Mouse (Mus musculus) midbrain, embryonic 15.5 days (tissue): ENCODE measurements at regions not wholly inside any gene's neighbourhood (a gene's known extent, or its start where the extent isn't known, plus 50 kb on each side); places are given as distances from the start of the nearest gene placed in this dataset.

ENCODE experiments used
- ATAC-seq: fragments of 200-750 bp; cut with Nextera tagmentation; replicated peaks from 2 replicates; pipeline ENCODE4 v1.8.0; 2017; ENCODE audit warnings: moderate TSS enrichment
- H3K27ac ChIP-seq: fragments of 300-500 bp; sonication (generic); 2 replicates; pipeline ENCODE4 v1.5.1; 2015; ENCODE audit warnings: mild to moderate bottlenecking, inconsistent platforms
- H3K27me3 ChIP-seq: fragments of 300-500 bp; sonication (generic); replicated peaks from 2 replicates; pipeline ENCODE4 v1.6.1; 2015; ENCODE audit warnings: inconsistent platforms
- H3K36me3 ChIP-seq: fragments of 300-500 bp; sonication (generic); replicated peaks from 2 replicates; pipeline ENCODE4 v1.6.1; 2015; ENCODE audit warnings: inconsistent platforms
- H3K4me1 ChIP-seq: fragments of 300-500 bp; sonication (generic); 2 replicates; pipeline ENCODE4 v1.6.1; 2015; ENCODE audit warnings: inconsistent platforms
- H3K4me2 ChIP-seq: fragments of 300-500 bp; sonication (generic); 2 replicates; pipeline ENCODE4 v1.6.1; 2015; ENCODE audit warnings: inconsistent platforms, mild to moderate bottlenecking, moderate library complexity
- H3K4me3 ChIP-seq: fragments of 300-500 bp; sonication (generic); 2 replicates; pipeline ENCODE4 v1.5.1; 2015; ENCODE audit warnings: mild to moderate bottlenecking, inconsistent platforms
- H3K9ac ChIP-seq: fragments of 300-500 bp; sonication (generic); 2 replicates; pipeline ENCODE4 v1.6.1; 2015; ENCODE audit warnings: mild to moderate bottlenecking, inconsistent platforms
- H3K9me3 ChIP-seq: fragments of 300-500 bp; sonication (generic); 2 replicates; pipeline ENCODE4 v1.6.1; 2016; ENCODE audit warnings: inconsistent platforms
- WGBS: fragments of 180-500 bp; shearing (Covaris S2); methylation state at CpG from one replicate; pipeline ENCODE4 v1.1.7; 2015; ENCODE audit warnings: mixed read lengths; 5-methylcytosine and 5-hydroxymethylcytosine counted together

DNA sequence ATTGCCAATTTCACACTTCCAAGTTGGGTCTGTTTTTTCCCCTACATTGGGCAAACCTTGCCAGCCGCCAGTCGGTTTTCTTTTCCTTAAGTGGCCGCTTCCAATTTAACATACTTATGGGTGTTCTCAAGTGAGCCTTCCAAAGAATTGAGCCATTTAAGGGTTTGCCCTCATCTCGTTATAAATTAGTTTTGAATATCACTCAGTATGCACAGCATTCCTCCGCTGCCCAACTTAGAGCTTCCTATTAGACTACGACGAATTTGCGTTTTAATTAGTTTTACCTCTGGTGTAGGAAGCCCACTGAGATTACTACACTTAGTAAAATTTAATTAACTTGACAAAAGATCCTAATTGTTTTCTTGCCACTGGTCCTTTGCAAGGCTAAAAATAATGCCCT, 209.9 kb downstream of the Cdh11 start:
- Histone ChIP-seq H3K27ac (no peak overlapping the region), H3K36me3 (no peaks in the 10 kb centered on the region), H3K9ac (no peak overlapping the region), H3K4me2 (no peak overlapping the region), H3K27me3 (no peaks in the 10 kb centered on the region), H3K4me1 (0 out of 2 replicates have a peak, but pooled peaks cover 2% of the 10 kb centered on the region), H3K9me3 (no peaks in the 10 kb centered on the region), H3K4me3 (no peak overlapping the region)
- peak; percentile 54; the same call in 1 of the 2 replicates for ATAC-seq
- 55% methylated on average over 8 of the region's 8 CpGs for WGBS

DNA sequence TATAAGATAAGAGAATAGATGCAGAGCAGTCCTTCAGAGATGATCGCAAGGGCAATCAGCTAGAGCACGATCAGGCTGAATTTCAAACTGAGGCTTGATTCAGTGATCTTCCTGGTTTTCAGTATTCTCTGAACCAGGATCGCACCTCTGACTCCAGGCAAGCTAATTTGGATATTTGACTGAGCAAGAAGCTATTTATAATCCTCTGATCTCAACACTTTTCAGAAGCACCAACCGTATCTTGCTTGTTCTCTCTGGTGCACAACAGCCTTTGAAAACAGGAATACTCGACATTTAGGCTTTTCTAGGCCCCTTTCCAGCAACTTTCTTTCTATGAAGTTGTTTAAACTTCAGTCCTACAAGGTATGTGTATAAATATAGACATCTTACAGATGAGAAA, 217.7 kb downstream of the Cdh11 start:
- Histone ChIP-seq H3K27me3 (no peaks in the 10 kb centered on the region), H3K4me3 (no peak overlapping the region), H3K9ac (no peak overlapping the region), H3K4me2 (no peak overlapping the region), H3K9me3 (no peaks in the 10 kb centered on the region), H3K36me3 (no peaks in the 10 kb centered on the region), H3K4me1 (no peaks in the 10 kb centered on the region), H3K27ac (no peak overlapping the region)
- 73% methylated on average over 5 of the region's 5 CpGs for WGBS
- no peak for ATAC-seq

DNA sequence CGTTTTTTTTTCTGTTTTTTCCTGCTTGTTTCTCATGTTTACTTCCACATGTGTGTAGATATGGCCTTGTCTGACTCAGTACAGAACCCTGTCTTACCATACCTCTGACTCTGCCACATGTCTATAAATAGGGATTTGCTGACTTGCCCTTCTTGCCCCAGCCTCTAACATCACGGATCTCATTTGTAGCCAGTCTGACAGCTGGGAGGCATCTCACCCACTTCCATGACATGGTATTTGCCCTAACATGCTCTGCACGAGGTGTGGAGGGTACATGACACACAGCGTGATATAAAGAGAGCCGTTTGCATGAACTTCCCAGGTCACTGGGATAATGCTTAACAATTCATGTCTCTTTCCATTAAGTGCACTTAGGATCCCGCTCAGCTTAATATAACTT, 231.2 kb downstream of the Cdh11 start:
- Histone ChIP-seq H3K9ac (no peak overlapping the region), H3K27ac (no peak overlapping the region), H3K36me3 (no peaks in the 10 kb centered on the region), H3K4me3 (no peak overlapping the region), H3K9me3 (no peaks in the 10 kb centered on the region), H3K4me2 (no peak overlapping the region), H3K27me3 (no peaks in the 10 kb centered on the region), H3K4me1 (no peaks in the 10 kb centered on the region)
- no peak for ATAC-seq
- 66% methylated on average over 6 of the region's 6 CpGs for WGBS

DNA sequence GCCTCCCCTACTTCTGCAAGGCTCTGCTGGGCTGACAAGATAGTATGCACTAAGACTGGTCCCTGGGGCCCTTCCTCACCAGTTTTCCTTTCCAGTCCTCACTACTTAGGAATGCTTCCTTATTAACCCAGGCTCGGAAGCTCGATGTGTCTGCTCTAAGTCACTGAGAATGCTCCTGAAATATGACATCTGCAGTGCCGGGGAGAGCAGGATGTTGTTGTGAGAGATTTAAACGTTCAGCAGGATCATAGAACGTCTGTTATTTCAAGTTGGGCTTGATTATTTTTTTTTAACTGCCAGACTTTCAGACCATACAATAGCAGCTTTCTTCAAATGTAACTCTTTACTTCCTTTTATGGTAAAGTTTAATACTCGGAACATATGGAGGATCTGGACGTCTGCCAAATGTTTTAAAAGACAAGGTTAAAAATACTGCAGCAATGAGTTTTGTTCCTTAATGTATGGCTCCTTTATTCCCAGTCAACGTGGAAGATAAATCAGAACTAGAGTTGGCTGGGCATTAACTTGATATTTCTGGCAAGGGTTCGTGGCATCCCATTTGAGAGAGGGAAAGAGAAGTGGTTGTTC, 232.0 kb downstream of the Cdh11 start:
- H3K27ac ChIP-seq = no peak overlapping the region

DNA sequence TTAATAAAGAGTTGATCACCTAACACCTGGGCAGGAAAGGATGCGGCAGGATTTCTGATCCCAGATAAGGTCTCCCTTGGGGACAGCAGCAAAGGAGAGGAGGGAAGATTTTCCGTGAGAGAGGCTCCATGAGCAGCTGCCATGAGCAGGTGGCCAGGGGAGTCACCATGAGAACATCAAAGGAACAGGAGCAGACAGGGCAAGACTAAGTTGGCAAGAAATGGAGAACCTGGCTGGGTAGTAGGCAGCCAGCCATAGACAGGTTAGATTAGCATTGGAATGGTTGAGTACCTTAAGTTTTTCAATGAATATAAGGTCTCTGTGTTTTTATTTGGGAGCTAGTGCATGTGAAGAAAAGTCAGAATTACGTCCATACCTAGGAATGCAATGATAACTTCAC, 246.6 kb downstream of the Cdh11 start:
- H3K9ac ChIP-seq = no peak overlapping the region
- no peaks in the 10 kb centered on the region for H3K4me1 ChIP-seq
- no peak overlapping the region for H3K4me2 ChIP-seq
- H3K36me3 ChIP-seq = no peaks in the 10 kb centered on the region
- no peak overlapping the region for H3K4me3 ChIP-seq
- no peak overlapping the region for H3K27ac ChIP-seq
- no peaks in the 10 kb centered on the region for H3K9me3 ChIP-seq
- WGBS = 71% methylated on average over 3 of the region's 3 CpGs
- no peak for ATAC-seq
- no peaks in the 10 kb centered on the region for H3K27me3 ChIP-seq

More for the DNA sequence above, 232.0 kb downstream of the Cdh11 start:
- no peaks in the 10 kb centered on the region for H3K27me3 ChIP-seq
- H3K4me2 ChIP-seq = no peak overlapping the region
- ATAC-seq = no peak
- H3K4me1 ChIP-seq = no peaks in the 10 kb centered on the region
- no peak overlapping the region for H3K4me3 ChIP-seq
- H3K9ac ChIP-seq = no peak overlapping the region
- H3K36me3 ChIP-seq = no peaks in the 10 kb centered on the region
- WGBS = 38% methylated on average over 9 of the region's 9 CpGs
- no peaks in the 10 kb centered on the region for H3K9me3 ChIP-seq

DNA sequence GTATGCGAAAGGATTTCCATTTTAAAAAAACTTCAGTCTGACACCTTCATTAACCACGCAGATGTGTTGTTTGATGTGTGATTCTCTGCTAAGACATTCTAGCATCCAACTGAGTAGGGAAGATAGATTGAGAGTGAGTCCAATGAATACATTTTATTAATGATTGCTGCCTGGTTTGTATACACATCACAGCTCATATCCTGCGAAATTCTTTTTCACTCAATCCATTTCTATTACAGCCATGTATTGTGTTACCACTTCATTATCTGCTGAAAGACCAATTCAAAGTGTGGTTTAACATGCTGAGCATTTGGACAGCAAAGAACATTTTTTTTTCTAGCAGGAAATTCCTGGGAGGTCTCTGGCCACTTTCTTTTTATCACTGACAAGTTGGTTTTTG, 247.4 kb downstream of the Cdh11 start:
- H3K4me3 ChIP-seq = no peak overlapping the region
- no peak overlapping the region for H3K4me2 ChIP-seq
- H3K27me3 ChIP-seq = no peaks in the 10 kb centered on the region
- no peaks in the 10 kb centered on the region for H3K4me1 ChIP-seq
- WGBS = 51% methylated on average over 3 of the region's 3 CpGs
- no peak for ATAC-seq
- no peaks in the 10 kb centered on the region for H3K36me3 ChIP-seq
- no peaks in the 10 kb centered on the region for H3K9me3 ChIP-seq
- H3K9ac ChIP-seq = no peak overlapping the region
- H3K27ac ChIP-seq = no peak overlapping the region

DNA sequence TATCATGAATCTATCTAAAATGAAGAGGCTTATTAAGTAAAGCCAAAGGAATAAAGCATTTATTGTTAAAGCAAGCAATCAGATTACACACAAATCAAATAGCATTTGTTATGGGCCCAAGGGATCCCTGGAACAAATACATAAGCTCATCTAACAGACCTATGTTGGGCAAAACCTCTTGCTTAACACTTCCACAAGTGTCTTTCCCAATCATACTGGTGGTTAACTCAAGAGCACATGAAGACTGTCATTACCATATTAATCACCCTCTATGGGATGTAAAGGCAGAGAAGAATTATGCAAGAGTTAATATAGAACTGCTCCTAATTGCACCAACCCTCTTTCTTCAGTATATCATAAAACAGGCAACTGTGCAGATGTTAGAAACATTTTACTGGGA, 267.0 kb downstream of the Cdh11 start:
- Histone ChIP-seq H3K36me3 (no peaks in the 10 kb centered on the region), H3K9me3 (no peaks in the 10 kb centered on the region), H3K27me3 (no peaks in the 10 kb centered on the region), H3K4me2 (no peak overlapping the region), H3K4me3 (no peak overlapping the region), H3K27ac (no peak overlapping the region), H3K9ac (no peak overlapping the region), H3K4me1 (no peaks in the 10 kb centered on the region)
- no peak for ATAC-seq

DNA sequence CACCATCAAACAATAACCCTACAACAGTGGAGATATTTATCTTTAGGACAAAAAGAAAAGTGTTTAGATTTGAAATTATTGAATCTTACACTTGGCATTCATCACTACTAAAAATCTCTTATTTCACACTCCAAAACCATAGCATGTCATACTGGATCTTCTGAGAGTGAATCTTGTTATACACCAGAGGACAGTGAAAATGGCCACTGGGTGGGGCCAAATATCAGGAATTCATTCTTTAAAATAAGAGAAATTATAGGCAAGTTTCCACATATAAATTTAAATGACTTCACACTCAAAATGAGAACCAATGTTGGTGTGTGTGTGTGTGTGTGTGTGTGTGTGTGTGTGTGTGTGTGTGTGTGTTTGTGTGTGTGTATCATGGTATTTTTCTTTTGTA, 269.7 kb downstream of the Cdh11 start:
- H3K4me3 ChIP-seq = no peak overlapping the region
- H3K9ac ChIP-seq = no peak overlapping the region
- no peaks in the 10 kb centered on the region for H3K27me3 ChIP-seq
- no peak for ATAC-seq
- H3K27ac ChIP-seq = no peak overlapping the region
- H3K4me1 ChIP-seq = no peaks in the 10 kb centered on the region
- no peaks in the 10 kb centered on the region for H3K9me3 ChIP-seq
- H3K4me2 ChIP-seq = no peak overlapping the region
- no peaks in the 10 kb centered on the region for H3K36me3 ChIP-seq

DNA sequence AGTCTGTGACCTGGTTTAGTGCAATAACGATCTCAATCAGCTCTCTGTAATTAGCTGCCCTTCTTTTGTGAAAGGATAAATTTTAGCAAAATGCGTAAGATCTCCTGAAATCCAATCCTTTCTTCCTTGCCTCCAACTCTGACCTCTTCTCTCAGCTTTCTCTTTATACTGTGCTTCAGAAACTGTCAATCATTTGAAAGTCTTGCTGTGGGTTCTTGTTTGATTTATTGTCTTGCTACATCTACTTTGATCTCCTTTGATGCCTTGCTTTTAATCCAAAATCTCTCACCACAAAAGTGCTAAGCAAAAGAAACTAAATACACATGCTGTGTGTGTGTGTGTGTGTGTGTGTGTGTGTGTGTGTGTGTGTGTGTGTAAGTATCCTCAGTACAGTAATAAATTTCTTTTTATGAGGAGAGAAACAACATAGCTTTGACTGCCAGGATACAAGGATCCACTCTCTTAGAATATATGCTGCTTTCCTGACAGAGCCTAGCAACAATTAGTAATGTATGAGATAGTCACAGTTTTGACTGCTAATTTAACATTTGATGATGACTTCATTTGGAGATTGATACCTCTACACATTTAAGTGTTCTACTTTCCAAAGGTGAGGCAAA, 270.5 kb downstream of the Cdh11 start:
- Histone ChIP-seq H3K27ac (no peak overlapping the region), H3K4me2 (no peak overlapping the region), H3K4me3 (no peak overlapping the region), H3K36me3 (no peaks in the 10 kb centered on the region), H3K9me3 (no peaks in the 10 kb centered on the region), H3K27me3 (no peaks in the 10 kb centered on the region), H3K9ac (no peak overlapping the region), H3K4me1 (no peaks in the 10 kb centered on the region)
- WGBS = 22% methylated on average over 2 of the region's 2 CpGs
- ATAC-seq = peak; percentile 62

DNA sequence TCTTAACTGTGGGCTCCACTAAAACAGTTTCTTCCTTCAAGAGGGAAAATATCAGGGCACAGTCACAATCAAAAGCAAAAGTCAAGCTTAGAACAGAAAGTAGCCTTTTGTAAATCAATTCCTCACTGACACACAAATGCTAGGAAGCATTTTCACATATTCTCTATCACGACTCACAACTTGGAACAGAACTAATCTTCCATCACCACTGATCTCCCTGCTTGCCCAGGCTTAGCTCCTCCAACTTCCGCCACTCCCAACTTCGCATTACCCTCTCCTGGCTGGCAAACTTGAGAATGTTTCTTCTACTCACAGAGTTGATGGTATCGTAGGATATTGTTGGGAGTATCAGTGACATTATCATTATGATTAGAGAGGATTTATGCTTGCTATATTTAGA, 284.7 kb downstream of the Cdh11 start:
- no peak overlapping the region for H3K4me3 ChIP-seq
- no peak overlapping the region for H3K4me2 ChIP-seq
- no peak overlapping the region for H3K9ac ChIP-seq
- no peaks in the 10 kb centered on the region for H3K27me3 ChIP-seq
- H3K36me3 ChIP-seq = no peaks in the 10 kb centered on the region
- no peaks in the 10 kb centered on the region for H3K4me1 ChIP-seq
- WGBS = 85% methylated on average over 4 of the region's 4 CpGs
- no peak overlapping the region for H3K27ac ChIP-seq
- H3K9me3 ChIP-seq = no peaks in the 10 kb centered on the region
- no peak for ATAC-seq

DNA sequence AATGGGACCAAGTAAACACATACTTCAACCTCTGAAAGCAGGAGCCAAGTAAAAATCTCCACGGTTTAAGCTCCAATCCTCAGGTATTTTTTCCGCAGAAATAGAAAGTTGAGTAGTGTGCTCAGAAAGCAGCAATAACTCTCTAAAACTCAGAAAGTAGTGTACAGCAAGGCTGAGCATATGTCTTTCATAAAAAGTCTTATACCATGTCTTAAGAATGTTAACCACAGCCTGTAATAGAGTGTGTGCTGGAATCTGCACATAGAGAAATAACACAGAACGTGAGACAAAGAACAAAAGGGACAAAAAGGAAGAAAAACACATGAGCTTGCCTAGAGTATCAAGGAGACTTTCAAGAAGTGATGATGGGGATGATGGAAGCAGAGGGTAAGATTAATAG, 285.2 kb downstream of the Cdh11 start:
- 89% methylated on average over 3 of the region's 3 CpGs for WGBS
- no peaks in the 10 kb centered on the region for H3K27me3 ChIP-seq
- no peak overlapping the region for H3K4me2 ChIP-seq
- no peak overlapping the region for H3K9ac ChIP-seq
- H3K27ac ChIP-seq = no peak overlapping the region
- H3K4me3 ChIP-seq = no peak overlapping the region
- no peaks in the 10 kb centered on the region for H3K36me3 ChIP-seq
- no peaks in the 10 kb centered on the region for H3K4me1 ChIP-seq
- ATAC-seq = no peak
- no peaks in the 10 kb centered on the region for H3K9me3 ChIP-seq

DNA sequence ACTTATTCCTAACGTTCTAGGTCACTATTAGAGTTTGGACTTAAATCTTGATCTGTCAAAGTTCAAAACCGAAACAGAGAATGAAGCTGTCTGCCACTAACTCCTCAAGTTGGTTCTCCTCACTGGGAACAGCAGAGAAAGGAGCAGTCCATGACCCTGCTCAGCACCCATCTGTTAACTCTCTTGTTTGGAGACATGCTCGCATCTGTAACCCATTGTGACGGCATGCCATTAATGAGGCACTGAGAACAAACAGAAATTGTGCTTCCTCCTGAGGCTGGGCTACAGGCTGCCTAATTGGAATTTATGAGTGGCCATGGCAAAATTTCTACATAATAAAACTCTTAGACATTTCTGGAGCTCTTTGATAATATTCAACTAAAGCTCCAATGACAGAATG, 286.4 kb downstream of the Cdh11 start:
- H3K4me3 ChIP-seq = no peak overlapping the region
- H3K9me3 ChIP-seq = no peaks in the 10 kb centered on the region
- H3K36me3 ChIP-seq = no peaks in the 10 kb centered on the region
- no peak overlapping the region for H3K4me2 ChIP-seq
- H3K4me1 ChIP-seq = no peaks in the 10 kb centered on the region
- H3K27ac ChIP-seq = no peak overlapping the region
- 60% methylated on average over 4 of the region's 4 CpGs for WGBS
- no peak for ATAC-seq
- H3K9ac ChIP-seq = no peak overlapping the region
- no peaks in the 10 kb centered on the region for H3K27me3 ChIP-seq

DNA sequence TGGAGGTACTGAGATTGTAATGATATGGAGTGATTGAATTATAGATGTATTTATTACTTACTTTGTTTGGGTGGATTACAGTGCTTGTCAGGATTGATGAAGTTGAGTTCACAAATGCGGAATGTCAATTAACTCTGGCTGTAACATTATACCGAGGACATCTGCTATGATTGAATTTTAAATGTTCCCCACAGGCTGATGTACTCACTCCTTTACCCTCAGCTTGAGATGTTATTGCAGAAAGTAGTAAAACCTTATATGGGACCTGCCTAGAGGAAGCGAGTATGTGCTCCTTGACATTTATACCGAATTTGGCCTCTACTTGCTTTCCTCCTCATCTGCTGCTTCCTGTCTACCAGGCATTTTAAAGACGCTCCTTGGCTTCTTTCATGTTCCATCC, 288.3 kb downstream of the Cdh11 start:
- Histone ChIP-seq H3K4me3 (no peak overlapping the region), H3K4me1 (no peaks in the 10 kb centered on the region), H3K9ac (no peak overlapping the region), H3K9me3 (no peaks in the 10 kb centered on the region), H3K27ac (no peak overlapping the region), H3K4me2 (no peak overlapping the region), H3K36me3 (no peaks in the 10 kb centered on the region), H3K27me3 (no peaks in the 10 kb centered on the region)
- no peak for ATAC-seq
- 81% methylated on average over 5 of the region's 5 CpGs for WGBS
